ENCODE assay signal across 9 mouse cellular contexts in genomic region chr12:74745051-74745450, GRCm38 (mm10).
"Had no signal": no experiment of that assay in that cellular context is flagged by ENCODE, and none has a peak within 500 bp of the region (broad histone marks: within the 10 kb centered on the region; RNA-seq: fewer than 3 reads in every experiment).

No protein-coding gene starts in this region.

- ATAC-seq: inflammation-experienced regulatory T-cells, adult 6 months; intestine, postnatal 0 days; lung, postnatal 0 days; midbrain, embryonic 13.5 days had no signal

- DNase-seq: kidney, adult 8-10 months; kidney, postnatal 25 days; lung, adult 2 months; lung, postnatal 36 days; thymus, postnatal 4 days had no signal
